8 mouse cellular contexts compared by ENCODE assay signal in genomic region chr10:17930445-17931083, GRCm38 (mm10). TPM values are rescaled to one million over a fixed set of nuclear protein-coding genes. Genes with fewer than 3 reads are reported as not detected.
A peak's percentile ranks its signal among the peaks of the same experiment; 100 is the strongest.
DNase-seq lines count a peak whose midpoint lies in the region; ATAC-seq and TF ChIP-seq lines count a peak whose summit lies in the region.

No protein-coding gene starts in this region.

- H3K4me3 ChIP-seq in midbrain, postnatal 0 days (ENCODE audit: low read depth, low read length): no peak overlapping the region
- H3K4me3 ChIP-seq in midbrain, embryonic 15.5 days: no peak overlapping the region
- H3K4me3 ChIP-seq in forebrain, embryonic 14.5 days (ENCODE audit: low read depth, low read length): no peak overlapping the region
- no peak overlapping the region for H3K4me3 ChIP-seq in limb, embryonic 14.5 days (replicated peaks; ENCODE audit: low read length)

- H3K36me3 ChIP-seq in midbrain, postnatal 0 days (ENCODE audit: insufficient read depth, low read length): no peaks in the 10 kb centered on the region
- no peaks in the 10 kb centered on the region for H3K36me3 ChIP-seq in midbrain, embryonic 15.5 days (replicated peaks)
- no peaks in the 10 kb centered on the region for H3K36me3 ChIP-seq in forebrain, embryonic 14.5 days (ENCODE audit: control insufficient read depth, insufficient read depth, low read length)
- H3K36me3 ChIP-seq in limb, embryonic 14.5 days (ENCODE audit: control insufficient read depth, insufficient read depth, low read length): no peaks in the 10 kb centered on the region; the same call in 1 of the 2 replicates

- no peak overlapping the region for H3K4me2 ChIP-seq in midbrain, postnatal 0 days (ENCODE audit: low read depth, low read length, poor library complexity, severe bottlenecking)
- H3K4me2 ChIP-seq in midbrain, embryonic 15.5 days: no peak overlapping the region
- H3K4me2 ChIP-seq in forebrain, embryonic 14.5 days (ENCODE audit: low read length): no peak overlapping the region
- no peak overlapping the region for H3K4me2 ChIP-seq in limb, embryonic 14.5 days (replicated peaks; ENCODE audit: low read depth, low read length, severe bottlenecking)

- ATAC-seq in frontal cortex, adult (ENCODE audit: low TSS enrichment): peak; percentile 48
- no peak for ATAC-seq in midbrain, postnatal 0 days (ENCODE audit: low FRiP score)
- ATAC-seq in midbrain, embryonic 15.5 days (replicated peaks): no peak
- peak; percentile 78 for ATAC-seq in forebrain, embryonic 14.5 days
- ATAC-seq in limb, embryonic 14.5 days (ENCODE audit: low FRiP score, low read depth): no peak

- TF ChIP-seq CTCF in midbrain, postnatal 0 days (IDR thresholded peaks at IDR 0.05): no peak

- no peak overlapping the region for H3K9ac ChIP-seq in midbrain, postnatal 0 days (replicated peaks; ENCODE audit: low read length, poor library complexity, severe bottlenecking)
- no peak overlapping the region for H3K9ac ChIP-seq in midbrain, embryonic 15.5 days
- H3K9ac ChIP-seq in forebrain, embryonic 14.5 days (ENCODE audit: low read length): no peak overlapping the region
- no peak overlapping the region for H3K9ac ChIP-seq in limb, embryonic 14.5 days (ENCODE audit: low read depth, low read length, severe bottlenecking)

- H3K9me3 ChIP-seq in midbrain, postnatal 0 days (ENCODE audit: low read length): no peaks in the 10 kb centered on the region
- no peaks in the 10 kb centered on the region for H3K9me3 ChIP-seq in midbrain, embryonic 15.5 days
- no peaks in the 10 kb centered on the region for H3K9me3 ChIP-seq in forebrain, embryonic 14.5 days (replicated peaks; ENCODE audit: control insufficient read depth, low read length)
- H3K9me3 ChIP-seq in limb, embryonic 14.5 days (ENCODE audit: control insufficient read depth, low read length): no peaks in the 10 kb centered on the region

- TF ChIP-seq POLR2A in limb, embryonic 14.5 days (IDR thresholded peaks at IDR 0.05; ENCODE audit: borderline replicate concordance, extremely low read depth, insufficient read depth, insufficient read length): no peak

- no peaks in the 10 kb centered on the region for H3K27me3 ChIP-seq in midbrain, postnatal 0 days (ENCODE audit: insufficient read depth, low read length)
- H3K27me3 ChIP-seq in midbrain, embryonic 15.5 days (replicated peaks): no peaks in the 10 kb centered on the region
- H3K27me3 ChIP-seq in forebrain, embryonic 14.5 days (replicated peaks; ENCODE audit: control insufficient read depth, insufficient read depth, low read length): no peaks in the 10 kb centered on the region
- no peaks in the 10 kb centered on the region for H3K27me3 ChIP-seq in limb, embryonic 14.5 days (ENCODE audit: control insufficient read depth, insufficient read depth, low read length)

- 46% methylated on average over 6 of the region's 6 CpGs for WGBS in midbrain, postnatal 0 days
- 46% methylated on average over 6 of the region's 6 CpGs for WGBS in midbrain, embryonic 15.5 days
- WGBS in forebrain, embryonic 14.5 days: 38% methylated on average over 6 of the region's 6 CpGs
- 27% methylated on average over 6 of the region's 6 CpGs for WGBS in limb, embryonic 14.5 days

- DNase-seq in frontal cortex, postnatal 10 days (ENCODE audit: low spot score in 2 of 2): no peak
- DNase-seq in midbrain, postnatal 0 days (ENCODE audit: low spot score): peak; percentile 82
- DNase-seq in forebrain, embryonic 14.5 days (ENCODE audit: low spot score): peak; percentile 91
- DNase-seq in limb, embryonic 14.5 days (ENCODE audit: low spot score): peak; percentile 87
- DNase-seq in spleen, postnatal 10 days (ENCODE audit: low spot score in 2 of 2): no peak
- no peak for DNase-seq in embryo, embryonic 11 days

- H3K4me1 ChIP-seq in midbrain, postnatal 0 days (ENCODE audit: insufficient read depth, low read length): no peaks in the 10 kb centered on the region
- peaks cover 7% of the 10 kb centered on the region; the same call in 1 of the 2 replicates for H3K4me1 ChIP-seq in midbrain, embryonic 15.5 days
- H3K4me1 ChIP-seq in forebrain, embryonic 14.5 days (ENCODE audit: control insufficient read depth, insufficient read depth, low read length): peaks cover 15% of the 10 kb centered on the region
- peaks cover 17% of the 10 kb centered on the region for H3K4me1 ChIP-seq in limb, embryonic 14.5 days (ENCODE audit: control insufficient read depth, insufficient read depth, low read length)

- no peak overlapping the region for H3K27ac ChIP-seq in midbrain, postnatal 0 days (ENCODE audit: low read depth, low read length)
- no peak overlapping the region for H3K27ac ChIP-seq in midbrain, embryonic 15.5 days
- H3K27ac ChIP-seq in forebrain, embryonic 14.5 days (ENCODE audit: low read depth, low read length): peak overlapping the region; percentile 61; the same call in 1 of the 2 replicates
- H3K27ac ChIP-seq in limb, embryonic 14.5 days (replicated peaks; ENCODE audit: low read depth, low read length): peak overlapping the region; percentile 41; the same call in 1 of the 2 replicates

RNA-seq across cellular contexts. Expression of gene Heca, which starts 17.3 kb away (rescaled TPM):
- 32.2 and 39.3 TPM in 2 replicates for total RNA-seq in midbrain, postnatal 0 days (2014; rRNA removed)
- polyA plus RNA-seq in midbrain, postnatal 0 days (2015; fragmentation: Nextera tagmentation; extraction: Ambion mirVana): 3.3 and 4.3 TPM in 2 replicates
- polyA plus RNA-seq in midbrain, embryonic 15.5 days (2015; fragmentation: Nextera tagmentation; extraction: Ambion mirVana): 4.5 and 6.4 TPM in 2 replicates
- 7.1 and 7.2 TPM in 2 replicates for polyA plus RNA-seq in forebrain, embryonic 14.5 days (2014; fragmentation: Nextera tagmentation; extraction: Ambion mirVana)
- 18.6 and 19.2 TPM in 2 replicates for polyA plus RNA-seq in limb, embryonic 14.5 days (2012; rRNA removed)
- 8.1 and 11.0 TPM in 2 replicates for polyA plus RNA-seq in limb, embryonic 14.5 days (2014; fragmentation: Nextera tagmentation; extraction: Ambion mirVana)

Comparison
In these comparisons a context has a peak if more than half of its experiments do, and no peak if none do; other contexts are left out.
1. ATAC-seq: peak in frontal cortex, adult (single experiment) and forebrain, embryonic 14.5 days (single experiment); none in midbrain, postnatal 0 days (single experiment), midbrain, embryonic 15.5 days (single experiment) and limb, embryonic 14.5 days (single experiment).
2. DNase-seq: peak in midbrain, postnatal 0 days (single experiment), forebrain, embryonic 14.5 days (single experiment) and limb, embryonic 14.5 days (single experiment); none in frontal cortex, postnatal 10 days (0 of 2), spleen, postnatal 10 days (0 of 2) and embryo, embryonic 11 days (single experiment).
3. H3K27ac ChIP-seq: peak in forebrain, embryonic 14.5 days (single experiment) and limb, embryonic 14.5 days (single experiment); none in midbrain, postnatal 0 days (single experiment) and midbrain, embryonic 15.5 days (single experiment).